Mouse (Mus musculus) thymus, adult 18-20 months (tissue): ENCODE results near the gene Tnfrsf23.
A peak's percentile ranks its signal among the peaks of the same experiment; 100 is the strongest.
"Not testable (repeated sequence)": the region's sequence is repeated elsewhere in the genome, so short reads cannot be mapped to it uniquely, and the experiment has no call there.

Source experiments
- DNase-seq, 2 experiments: peaks; one replicate each; pipeline ENCODE4 v3.0.0; 2022; ENCODE audit warnings: mixed read lengths in 2 of 2

Tnfrsf23 gene

GRCm38 (mm10) chr7:143681566-143681965 lies 4.1 kb downstream of the Tnfrsf23 start:
- no peak for DNase-seq

GRCm38 (mm10) chr7:143680836-143681235 lies 4.8 kb downstream of the Tnfrsf23 start:
- not testable (repeated sequence) for DNase-seq

GRCm38 (mm10) chr7:143679650-143680049 lies 6.0 kb downstream of the Tnfrsf23 start:
- not testable (repeated sequence) for DNase-seq

GRCm38 (mm10) chr7:143666427-143667311 lies 19.0 kb downstream of the Tnfrsf23 start:
- no peak for DNase-seq

DNA sequence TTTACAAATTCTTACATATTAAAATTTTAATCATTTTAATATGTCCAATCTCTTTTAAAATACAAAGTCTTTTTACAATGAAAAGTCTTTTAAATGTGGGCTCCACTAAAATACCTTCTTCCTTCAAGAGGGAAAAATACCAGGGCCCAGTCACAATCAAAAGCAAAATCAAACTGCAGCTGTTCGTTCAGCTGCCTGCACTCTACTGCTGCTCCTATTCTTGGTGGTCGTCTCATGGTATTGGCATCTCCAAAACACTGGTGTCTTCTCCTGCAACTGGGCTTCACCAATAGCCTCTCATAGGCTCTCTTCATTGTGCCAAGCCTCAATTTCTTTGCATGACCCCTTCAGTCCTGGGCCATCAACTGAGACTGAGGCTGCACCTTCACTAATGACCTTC lies 22.2 kb downstream of the Tnfrsf23 start:
- DNase-seq = no peak

- DNase-seq = no peak
Measured at GRCm38 (mm10) chr7:143660797-143661196, 24.9 kb downstream of the Tnfrsf23 start.

GRCm38 (mm10) chr7:143649769-143650346 lies 35.8 kb downstream of the Tnfrsf23 start:
- not testable (repeated sequence) for DNase-seq

GRCm38 (mm10) chr7:143649034-143649768 lies 36.5 kb downstream of the Tnfrsf23 start, which contains the start of gene Tnfrsf22:
TSS of gene Tnfrsf22 (minus strand) at chr7:143649661.
- peak; percentile 57 to 66 for DNase-seq

GRCm38 (mm10) chr7:143643949-143644348 lies 41.7 kb downstream of the Tnfrsf23 start:
- not testable (repeated sequence) for DNase-seq

DNA sequence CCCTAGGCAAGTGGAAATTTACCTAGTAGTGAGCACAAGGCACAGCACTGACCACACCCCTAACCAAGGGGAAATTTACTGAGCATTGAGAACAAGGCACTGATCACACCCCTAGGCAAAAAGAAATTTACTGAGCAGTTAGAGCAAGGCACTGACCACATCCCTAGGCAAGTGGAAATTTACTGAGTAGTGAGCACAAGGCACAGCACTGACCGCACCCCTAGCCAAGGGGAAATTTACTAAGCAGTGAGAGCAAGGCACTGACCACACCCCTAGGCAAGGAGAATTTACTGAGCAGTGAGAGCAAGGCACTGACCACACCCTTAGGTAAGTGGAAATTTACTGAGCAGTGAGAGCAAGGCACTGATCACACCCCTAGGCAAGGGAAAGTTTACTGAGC lies 49.0 kb downstream of the Tnfrsf23 start:
- no peak for DNase-seq

- DNase-seq = no peak
Measured at GRCm38 (mm10) chr7:143631503-143631902, 54.2 kb downstream of the Tnfrsf23 start.

- DNase-seq = no peak
Measured at GRCm38 (mm10) chr7:143629501-143629900, 56.2 kb downstream of the Tnfrsf23 start.

GRCm38 (mm10) chr7:143628540-143628939 lies 57.1 kb downstream of the Tnfrsf23 start, which contains the start of gene Tnfrsf26:
TSS of gene Tnfrsf26 (minus strand) at chr7:143628722.
- no peak for DNase-seq

GRCm38 (mm10) chr7:143627555-143628286 lies 58.0 kb downstream of the Tnfrsf23 start:
- DNase-seq = peak in 1 of 2 experiments; percentile 15

DNA sequence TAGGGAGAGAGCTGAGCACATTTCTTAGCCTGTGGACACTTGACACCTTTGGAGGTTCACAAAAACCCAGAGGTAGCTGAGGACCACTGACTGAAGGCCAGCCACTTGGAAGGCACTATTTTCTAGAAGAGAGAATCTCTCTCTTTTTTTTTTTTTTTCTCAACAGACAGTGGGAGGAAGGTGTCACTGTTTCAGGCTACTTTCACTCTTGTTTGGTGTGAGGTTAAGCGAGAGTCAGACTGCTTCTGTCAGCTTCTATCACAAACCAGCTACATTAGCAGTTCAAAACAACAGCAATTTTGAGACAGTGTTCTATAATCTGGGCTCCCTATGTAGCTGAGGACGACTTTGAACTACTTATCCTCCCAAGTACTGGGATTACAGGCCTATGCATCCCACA lies 59.5 kb downstream of the Tnfrsf23 start:
- DNase-seq = no peak

- no peak for DNase-seq
Measured at GRCm38 (mm10) chr7:143625151-143625550, 60.5 kb downstream of the Tnfrsf23 start.

DNA sequence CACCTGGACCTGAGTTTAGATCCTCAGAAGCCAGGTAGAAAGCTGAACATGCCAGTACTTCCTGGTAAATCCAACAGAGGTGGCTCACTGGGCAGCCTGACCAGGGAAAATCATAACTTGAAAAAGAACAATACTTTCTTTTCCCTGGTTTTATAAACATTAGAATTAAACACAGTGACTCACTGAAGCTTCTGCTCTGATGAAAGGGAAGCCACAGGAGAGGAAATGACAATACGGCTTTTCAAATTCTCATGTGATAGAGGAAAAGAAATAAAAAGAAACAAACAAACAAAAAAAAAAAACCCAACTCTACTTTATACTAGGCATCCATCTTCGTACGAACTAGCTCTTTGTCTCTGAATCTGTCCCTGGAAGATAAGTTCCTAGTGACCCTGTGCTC lies 61.1 kb downstream of the Tnfrsf23 start:
- no peak for DNase-seq

DNA sequence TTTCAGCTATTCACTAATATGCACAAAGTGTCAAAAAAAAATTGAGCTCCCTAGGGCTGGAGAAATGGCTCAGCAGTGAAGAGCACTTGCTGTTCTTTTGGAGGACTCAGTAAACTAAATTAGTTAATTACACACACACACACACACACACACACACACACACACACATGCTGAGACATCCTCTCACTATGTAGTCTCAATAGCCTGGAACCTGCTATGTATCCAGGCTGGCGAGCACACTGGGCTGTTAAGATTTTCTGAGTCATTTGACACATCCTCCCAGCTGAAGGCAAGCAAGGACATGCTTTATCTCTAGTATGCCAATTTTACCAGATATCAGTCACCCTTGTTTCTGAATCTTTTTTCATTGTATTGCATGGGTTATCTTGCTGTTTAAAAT lies 64.7 kb downstream of the Tnfrsf23 start:
- DNase-seq = no peak
